Mouse (Mus musculus): ENCODE measurements around the gene Prelid3b. TPM values are rescaled to one million over a fixed set of nuclear protein-coding genes. Genes with fewer than 3 reads are reported as not detected.
A peak's percentile ranks its signal among the peaks of the same experiment; 100 is the strongest.

Prelid3b gene
- polyA plus RNA-seq, 1 experiment from 2014 or later, result 113 TPM

GRCm38 (mm10) chr2:174453681-174454080, 19.2 kb downstream of the Prelid3b start:
- no peak for ATAC-seq (ENCODE audit: insufficient number of reproducible peaks, low FRiP score, low TSS enrichment, low read depth)
- Histone ChIP-seq H3K9me3 (no peaks in the 10 kb centered on the region), H3K9ac (no peak overlapping the region), H3K4me1 (no peaks in the 10 kb centered on the region), H3K4me3 (no peak overlapping the region), H3K36me3 (no peaks in the 10 kb centered on the region), H3K4me2 (no peak overlapping the region), H3K27ac (no peak overlapping the region), H3K27me3 (no peaks in the 10 kb centered on the region)
- 76% methylated on average over 7 of the region's 7 CpGs for WGBS

DNA sequence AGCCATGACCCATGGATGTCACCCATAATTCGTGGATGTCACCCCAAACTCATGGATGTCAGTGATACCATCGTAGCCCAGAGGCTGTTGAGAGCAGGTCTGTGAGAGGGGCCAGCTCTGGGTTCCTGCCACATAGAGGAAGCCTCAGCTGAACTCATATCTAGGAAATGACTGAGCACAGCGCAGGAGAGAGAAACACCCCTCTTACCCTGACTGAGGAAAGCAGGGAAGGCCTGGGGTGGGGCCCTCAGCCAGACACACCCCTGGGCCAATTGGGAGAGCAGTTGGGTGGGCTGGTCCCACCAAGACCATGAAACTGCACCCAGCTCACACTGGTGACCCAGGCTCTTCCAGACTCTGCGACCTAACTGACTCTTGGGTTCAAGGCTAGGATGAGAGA, 22.5 kb downstream of the Prelid3b start, which contains the start of gene Tubb1:
TSS of gene Tubb1 (plus strand) at position 343 of the 400 bp plus-strand sequence.
- ATAC-seq (ENCODE audit: insufficient number of reproducible peaks, low FRiP score, low TSS enrichment, low read depth), result no peak
- no peaks in the 10 kb centered on the region for H3K27me3 ChIP-seq
- no peaks in the 10 kb centered on the region for H3K9me3 ChIP-seq
- no peak within 1 kb of the TSS for H3K4me2 ChIP-seq
- H3K4me1 ChIP-seq, result no peaks in the 10 kb centered on the region
- 65% methylated on average over 4 of the region's 4 CpGs for WGBS
- no peaks in the 10 kb centered on the region for H3K36me3 ChIP-seq
- H3K4me3 ChIP-seq, result no peak within 1 kb of the TSS
- H3K27ac ChIP-seq, result no peak within 1 kb of the TSS
- H3K9ac ChIP-seq, result no peak within 1 kb of the TSS

DNA sequence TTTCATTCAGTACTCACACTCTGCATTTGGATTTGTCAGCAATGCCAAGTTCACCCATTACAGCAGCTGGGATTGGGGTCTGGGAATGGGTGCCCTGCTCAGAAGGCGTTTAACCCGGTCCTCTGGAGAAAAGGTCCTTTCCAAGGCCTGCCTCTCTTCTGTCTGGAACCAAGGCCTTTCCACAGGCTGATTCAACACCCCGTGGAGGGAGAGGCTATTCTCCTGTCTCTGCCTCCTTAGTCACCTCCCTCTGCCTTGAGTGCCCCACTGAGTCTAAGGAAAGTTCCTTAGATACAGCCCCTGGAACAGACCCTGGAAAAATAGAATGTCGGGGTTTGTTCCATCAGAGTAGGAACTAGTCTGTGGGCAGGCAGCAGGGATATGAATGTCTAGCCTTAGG, 24.5 kb downstream of the Prelid3b start:
- Histone ChIP-seq H3K9ac (no peak overlapping the region), H3K36me3 (no peaks in the 10 kb centered on the region), H3K9me3 (no peaks in the 10 kb centered on the region), H3K27ac (no peak overlapping the region), H3K4me2 (no peak overlapping the region), H3K27me3 (no peaks in the 10 kb centered on the region), H3K4me1 (no peaks in the 10 kb centered on the region), H3K4me3 (no peak overlapping the region)
- ATAC-seq (ENCODE audit: insufficient number of reproducible peaks, low FRiP score, low TSS enrichment, low read depth), result no peak
- WGBS, result 88% methylated on average over 4 of the region's 4 CpGs

DNA sequence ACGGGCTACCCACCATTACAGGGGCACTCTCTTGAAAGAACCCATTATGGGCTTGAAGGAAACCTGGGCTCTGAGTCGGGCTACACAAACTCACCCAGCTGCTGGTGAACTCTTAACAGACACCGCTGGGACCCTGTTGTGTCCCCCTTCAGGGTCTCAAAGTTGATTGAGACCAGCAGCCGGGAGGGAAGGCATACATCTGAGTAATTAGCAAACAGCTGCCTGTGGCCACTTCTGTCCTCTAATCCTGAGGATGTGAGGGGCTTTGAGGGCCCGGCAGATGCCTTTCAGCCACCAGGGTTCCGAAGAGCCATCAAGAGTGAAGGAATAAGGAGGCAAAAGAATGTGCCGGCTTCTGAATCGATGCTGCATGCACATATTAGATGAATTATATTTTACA, 26.0 kb downstream of the Prelid3b start:
- Histone ChIP-seq H3K9me3 (no peaks in the 10 kb centered on the region), H3K9ac (no peak overlapping the region), H3K27ac (0 out of 2 replicates have a peak overlapping the region, but pooled peaks have one; percentile 13), H3K4me3 (no peak overlapping the region), H3K4me1 (peaks cover 9% of the 10 kb centered on the region; the same call in 1 of the 2 replicates), H3K27me3 (no peaks in the 10 kb centered on the region), H3K36me3 (no peaks in the 10 kb centered on the region), H3K4me2 (no peak overlapping the region)
- 49% methylated on average over 8 of the region's 8 CpGs for WGBS
- ATAC-seq (ENCODE audit: insufficient number of reproducible peaks, low FRiP score, low TSS enrichment, low read depth), result no peak

DNA sequence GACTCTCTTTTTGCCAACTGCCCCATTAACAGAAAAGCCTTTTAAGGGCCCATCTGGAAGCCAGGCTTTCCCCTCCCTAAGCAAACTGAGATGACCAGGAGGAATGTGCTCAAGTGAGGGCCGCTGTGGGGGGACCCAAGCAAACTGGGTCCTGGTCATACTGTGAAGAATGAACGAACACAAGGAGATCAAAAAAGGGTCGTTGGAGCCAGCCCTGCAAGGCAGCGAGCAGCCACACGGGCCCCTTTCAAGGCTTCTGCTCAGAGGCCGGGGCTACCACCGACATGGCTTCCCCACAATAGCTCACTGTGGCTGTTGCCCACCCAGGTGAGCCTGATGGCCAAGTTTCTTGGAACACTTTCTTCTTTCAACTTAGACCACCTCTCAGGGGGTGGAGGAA, 26.4 kb downstream of the Prelid3b start:
- 25% methylated on average over 7 of the region's 7 CpGs for WGBS
- Histone ChIP-seq H3K27me3 (no peaks in the 10 kb centered on the region), H3K27ac (0 out of 2 replicates have a peak overlapping the region, but pooled peaks have one; percentile 11), H3K9me3 (no peaks in the 10 kb centered on the region), H3K4me1 (peaks cover 9% of the 10 kb centered on the region; the same call in 1 of the 2 replicates), H3K36me3 (no peaks in the 10 kb centered on the region), H3K9ac (no peak overlapping the region), H3K4me3 (no peak overlapping the region), H3K4me2 (no peak overlapping the region)
- 0 out of 2 replicates have a peak, but pooled peaks have one; percentile 55 for ATAC-seq (ENCODE audit: insufficient number of reproducible peaks, low FRiP score, low TSS enrichment, low read depth)

DNA sequence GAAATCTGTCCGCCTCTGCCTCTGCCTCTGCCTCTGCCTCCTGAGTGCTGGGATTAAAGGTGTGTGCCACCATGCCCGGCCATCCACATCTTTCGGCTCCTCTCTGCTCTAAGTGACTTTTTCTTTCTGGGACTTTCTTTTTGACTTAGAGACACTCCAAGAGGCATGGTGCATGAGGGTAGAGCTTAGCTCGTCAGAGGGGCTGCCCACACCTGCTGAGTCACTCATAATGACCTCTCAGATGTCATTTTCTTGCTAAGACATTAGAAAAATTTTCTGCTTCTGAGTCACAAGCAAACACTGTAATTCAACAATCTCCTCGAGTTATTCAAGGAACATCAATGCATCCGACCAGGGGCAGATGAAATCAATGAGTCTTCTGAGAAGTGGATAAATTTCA, 27.9 kb downstream of the Prelid3b start:
- no peak overlapping the region for H3K27ac ChIP-seq
- H3K4me1 ChIP-seq, result peaks cover 9% of the 10 kb centered on the region; the same call in 1 of the 2 replicates
- no peaks in the 10 kb centered on the region for H3K36me3 ChIP-seq
- no peak overlapping the region for H3K4me2 ChIP-seq
- WGBS, result 78% methylated on average over 6 of the region's 6 CpGs
- ATAC-seq (ENCODE audit: insufficient number of reproducible peaks, low FRiP score, low TSS enrichment, low read depth), result no peak
- no peaks in the 10 kb centered on the region for H3K27me3 ChIP-seq
- no peak overlapping the region for H3K9ac ChIP-seq
- H3K4me3 ChIP-seq, result no peak overlapping the region
- H3K9me3 ChIP-seq, result no peaks in the 10 kb centered on the region

GRCm38 (mm10) chr2:174444359-174444758, 28.5 kb downstream of the Prelid3b start:
- Histone ChIP-seq H3K4me3 (no peak overlapping the region), H3K9ac (no peak overlapping the region), H3K9me3 (no peaks in the 10 kb centered on the region), H3K27me3 (no peaks in the 10 kb centered on the region), H3K4me1 (peaks cover 13% of the 10 kb centered on the region; the same call in 1 of the 2 replicates), H3K4me2 (no peak overlapping the region), H3K27ac (no peak overlapping the region), H3K36me3 (no peaks in the 10 kb centered on the region)
- no peak for ATAC-seq (ENCODE audit: insufficient number of reproducible peaks, low FRiP score, low TSS enrichment, low read depth)
- 85% methylated on average over 7 of the region's 7 CpGs for WGBS

GRCm38 (mm10) chr2:174443046-174443445, 29.8 kb downstream of the Prelid3b start:
- Histone ChIP-seq H3K4me2 (no peak overlapping the region), H3K4me3 (no peak overlapping the region), H3K27me3 (no peaks in the 10 kb centered on the region), H3K9ac (no peak overlapping the region), H3K27ac (no peak overlapping the region), H3K36me3 (no peaks in the 10 kb centered on the region), H3K4me1 (peaks cover 26% of the 10 kb centered on the region), H3K9me3 (no peaks in the 10 kb centered on the region)
- 44% methylated on average over 2 of the region's 2 CpGs for WGBS
- ATAC-seq (ENCODE audit: insufficient number of reproducible peaks, low FRiP score, low TSS enrichment, low read depth), result no peak; the same call in 1 of the 2 replicates

- no peak overlapping the region for H3K9ac ChIP-seq
- 0 out of 2 replicates have a peak overlapping the region, but pooled peaks have one; percentile 38 for H3K27ac ChIP-seq
- H3K27me3 ChIP-seq, result no peaks in the 10 kb centered on the region
- no peak overlapping the region for H3K4me2 ChIP-seq
- WGBS, result 44% methylated on average over 9 of the region's 9 CpGs
- H3K36me3 ChIP-seq, result no peaks in the 10 kb centered on the region
- peaks cover 32% of the 10 kb centered on the region for H3K4me1 ChIP-seq
- no peaks in the 10 kb centered on the region for H3K9me3 ChIP-seq
- ATAC-seq (ENCODE audit: insufficient number of reproducible peaks, low FRiP score, low TSS enrichment, low read depth), result no peak
- H3K4me3 ChIP-seq, result no peak overlapping the region
Observed at GRCm38 (mm10) chr2:174442460-174442859, 30.4 kb downstream of the Prelid3b start.

- WGBS, result 67% methylated on average over 4 of the region's 4 CpGs
- Histone ChIP-seq H3K4me2 (no peak overlapping the region), H3K36me3 (no peaks in the 10 kb centered on the region), H3K9me3 (no peaks in the 10 kb centered on the region), H3K27me3 (no peaks in the 10 kb centered on the region), H3K27ac (no peak overlapping the region), H3K4me1 (peaks cover 37% of the 10 kb centered on the region), H3K4me3 (no peak overlapping the region), H3K9ac (no peak overlapping the region)
- ATAC-seq (ENCODE audit: insufficient number of reproducible peaks, low FRiP score, low TSS enrichment, low read depth), result no peak
Observed at GRCm38 (mm10) chr2:174441898-174442297, 31.0 kb downstream of the Prelid3b start.

DNA sequence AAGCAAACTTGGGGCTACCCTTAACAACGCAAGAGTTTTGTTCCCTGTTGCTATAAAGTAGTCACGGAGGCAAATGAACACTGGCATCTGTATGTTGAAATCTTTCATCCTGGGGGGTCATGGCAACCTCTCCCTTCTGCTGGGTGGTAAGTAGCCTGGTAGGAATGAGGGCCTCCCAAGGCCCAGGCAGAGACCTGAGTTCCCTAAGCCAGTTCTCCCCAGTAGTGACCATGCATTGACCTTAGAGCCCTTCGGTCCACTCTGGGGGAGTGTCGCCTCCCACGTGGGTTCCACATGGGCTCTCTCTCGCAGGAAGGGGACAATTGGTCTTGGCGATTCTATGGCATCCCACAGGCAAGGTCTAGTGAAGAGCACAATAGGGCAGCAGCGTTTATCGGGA, 32.9 kb downstream of the Prelid3b start:
- Histone ChIP-seq H3K4me1 (peaks cover 40% of the 10 kb centered on the region), H3K27ac (no peak overlapping the region), H3K4me2 (no peak overlapping the region), H3K9ac (no peak overlapping the region), H3K4me3 (no peak overlapping the region), H3K27me3 (no peaks in the 10 kb centered on the region), H3K9me3 (no peaks in the 10 kb centered on the region), H3K36me3 (peaks cover 6% of the 10 kb centered on the region; the same call in 1 of the 2 replicates)
- 86% methylated on average over 9 of the region's 9 CpGs for WGBS
- no peak for ATAC-seq (ENCODE audit: insufficient number of reproducible peaks, low FRiP score, low TSS enrichment, low read depth)

- peaks cover 11% of the 10 kb centered on the region; the same call in 1 of the 2 replicates for H3K36me3 ChIP-seq
- peaks cover 40% of the 10 kb centered on the region for H3K4me1 ChIP-seq
- H3K4me2 ChIP-seq, result peak overlapping the region; percentile 81; the same call in 1 of the 2 replicates
- no peak overlapping the region for H3K27ac ChIP-seq
- 70% methylated on average over 5 of the region's 5 CpGs for WGBS
- no peak overlapping the region for H3K4me3 ChIP-seq
- no peaks in the 10 kb centered on the region for H3K9me3 ChIP-seq
- H3K9ac ChIP-seq, result no peak overlapping the region
- no peaks in the 10 kb centered on the region for H3K27me3 ChIP-seq
- no peak for ATAC-seq (ENCODE audit: insufficient number of reproducible peaks, low FRiP score, low TSS enrichment, low read depth)
Observed at GRCm38 (mm10) chr2:174439450-174439838, 33.4 kb downstream of the Prelid3b start.
